ENCODE assay signal across 8 mouse cellular contexts in genomic region chr11:97415712-97416636, GRCm38 (mm10). TPM values are rescaled to one million over a fixed set of nuclear protein-coding genes. Genes with fewer than 3 reads are reported as not detected.
DNase-seq lines count a peak whose midpoint lies in the region; ATAC-seq and TF ChIP-seq lines count a peak whose summit lies in the region.

No protein-coding gene starts in this region.

- peak; percentile 37 for DNase-seq in CD4-positive, CD25-positive, alpha-beta regulatory T cell, adult 2 months (ENCODE audit: low read depth, low spot score)
- DNase-seq in ES-E14 (ENCODE audit: low read depth, low spot score) = no peak
- peak; percentile 43 for DNase-seq in forebrain, embryonic 10.5 days (ENCODE audit: extremely low spot score, low spot score)
- DNase-seq in heart, postnatal 36 days = peak; percentile 60 to 74
- DNase-seq in liver = peak; percentile 58
- DNase-seq in naive thymus-derived CD4-positive, alpha-beta T cell, adult 2 months (ENCODE audit: low read depth) = peak; percentile 32

- H3K4me3 ChIP-seq in ES-E14 (ENCODE audit: insufficient read depth in 1 of 2, low read depth in 1 of 2, low read length in 2 of 2, poor library complexity in 1 of 2, severe bottlenecking in 1 of 2) = peak overlapping the region; percentile 91 to 93
- peak overlapping the region; percentile 77 for H3K4me3 ChIP-seq in forebrain, embryonic 10.5 days

- intact Hi-C loops in heart, postnatal 36 days (cut with DNase I) = no loop called here

- H3K4me1 ChIP-seq in ES-E14 (ENCODE audit: control insufficient read depth in 2 of 2, insufficient read depth in 2 of 2, low read length in 2 of 2, poor library complexity in 1 of 2) = peaks cover 16 to 39% of the 10 kb centered on the region in 2 experiments
- H3K4me1 ChIP-seq in forebrain, embryonic 10.5 days = peaks cover 62% of the 10 kb centered on the region

- peaks cover 2% of the 10 kb centered on the region; the same call in 1 of the 2 replicates for H3K36me3 ChIP-seq in ES-E14 (ENCODE audit: control insufficient read depth, insufficient read depth, low read length, poor library complexity, severe bottlenecking)
- 0 out of 2 replicates have a peak, but pooled peaks cover 3% of the 10 kb centered on the region for H3K36me3 ChIP-seq in forebrain, embryonic 10.5 days (replicated peaks)

- peak overlapping the region; percentile 71 for H3K27ac ChIP-seq in ES-E14 (ENCODE audit: insufficient read depth, low read depth, low read length, poor library complexity, severe bottlenecking)
- H3K27ac ChIP-seq in forebrain, embryonic 10.5 days = peak overlapping the region; percentile 87

- ATAC-seq in CD4-positive, CD25-positive, alpha-beta regulatory T cell, adult 4 months = no peak
- no peak for ATAC-seq in megakaryocyte progenitor cell, adult 5-6 weeks (replicated peaks; ENCODE audit: poor library complexity)

- peaks cover 30% of the 10 kb centered on the region for H3K27me3 ChIP-seq in forebrain, embryonic 10.5 days (ENCODE audit: poor library complexity, severe bottlenecking)

- in situ Hi-C loops in ES-E14 (cut with MboI; ENCODE audit: low sequenced_read_pairs in 2 of 2, unreplicated experiment in 2 of 2) = no loop called here

- peak overlapping the region; percentile 79 for H3K9ac ChIP-seq in ES-E14 (ENCODE audit: insufficient read depth, low read depth, low read length, poor library complexity, severe bottlenecking)

- 3% methylated on average over 49 of the region's 49 CpGs for WGBS in forebrain, embryonic 10.5 days

- no peaks in the 10 kb centered on the region for H3K9me3 ChIP-seq in ES-E14 (ENCODE audit: control insufficient read depth, insufficient read depth, low read depth, low read length)
- H3K9me3 ChIP-seq in forebrain, embryonic 10.5 days = no peaks in the 10 kb centered on the region

TF ChIP-seq in ES-E14, 5 proteins besides CTCF, POLR2A, EP300 and RAD21:
- TF ChIP-seq MAFK (IDR thresholded peaks at IDR 0.05; ENCODE audit: insufficient read depth, low read depth, low read length) (no peak), ZNF384 (IDR thresholded peaks at IDR 0.05; ENCODE audit: low read depth, low read length) (no peak), HCFC1 (IDR thresholded peaks at IDR 0.05; ENCODE audit: borderline replicate concordance, insufficient read depth, low read length) (no peak), CHD2 (IDR thresholded peaks at IDR 0.05; ENCODE audit: low read depth, low read length) (no peak), ZC3H11A (IDR thresholded peaks at IDR 0.05; ENCODE audit: borderline replicate concordance, low read depth, low read length) (no peak)

RNA-seq across cellular contexts. Expression of gene Arhgap23, which starts 0.6 kb away (rescaled TPM):
- not detected for polyA plus RNA-seq in CD4-positive, CD25-positive, alpha-beta regulatory T cell, adult 4 months (2017; shearing (Covaris generic))
- total RNA-seq in ES-E14 (2012; rRNA removed) = 22.6 and 26.3 TPM in 2 replicates
- 1.6 and 2.2 TPM in 2 replicates for polyA plus RNA-seq in forebrain, embryonic 10.5 days (2016; fragmentation: Nextera tagmentation; extraction: Ambion mirVana)
- total RNA-seq in heart, postnatal 36 days (2021) = 10 to 100 TPM; 16.0 to 18.0 TPM
- 6.3 and 8.0 TPM in 2 replicates for total RNA-seq in megakaryocyte progenitor cell, adult 5-6 weeks (2015)
- 5.6 and 6.1 TPM in 2 replicates for total RNA-seq in megakaryocyte progenitor cell, adult 5-6 weeks (2017)

RNA-seq across cellular contexts. Expression of gene Socs7, which starts 53.6 kb away (rescaled TPM):
- 1 to 10 TPM; 7.6 to 8.4 TPM for polyA plus RNA-seq in CD4-positive, CD25-positive, alpha-beta regulatory T cell, adult 4 months (2017; shearing (Covaris generic))
- total RNA-seq in ES-E14 (2012; rRNA removed) = 14.3 and 14.5 TPM in 2 replicates
- polyA plus RNA-seq in forebrain, embryonic 10.5 days (2016; fragmentation: Nextera tagmentation; extraction: Ambion mirVana) = 3.8 and 4.2 TPM in 2 replicates
- total RNA-seq in heart, postnatal 36 days (2021) = 10 to 100 TPM; 18.3 to 19.6 TPM
- 5.3 and 7.2 TPM in 2 replicates for total RNA-seq in megakaryocyte progenitor cell, adult 5-6 weeks (2015)
- total RNA-seq in megakaryocyte progenitor cell, adult 5-6 weeks (2017) = 10.2 and 11.0 TPM in 2 replicates
